Mouse (Mus musculus) heart, embryonic 16.5 days (tissue): ENCODE results near the gene Hpcal1. TPM values are rescaled to one million over a fixed set of nuclear protein-coding genes. Genes with fewer than 3 reads are reported as not detected.

ENCODE experiments used
- ATAC-seq: fragments of 200-750 bp; cut with Nextera tagmentation; replicated peaks from 2 replicates; pipeline ENCODE4 v1.8.0; 2017; ENCODE audit warnings: moderate number of reproducible peaks; ENCODE audit not compliant: insufficient read depth, low FRiP score; ENCODE audit errors: extremely low read depth
- H3K27ac ChIP-seq: fragments of 300-500 bp; sonication (generic); 2 replicates; pipeline ENCODE4 v1.5.1; 2014; ENCODE audit warnings: mild to moderate bottlenecking, low read length, control low read depth, moderate library complexity
- H3K27me3 ChIP-seq: fragments of 300-500 bp; sonication (generic); 2 replicates; pipeline ENCODE4 v1.6.1; 2014; ENCODE audit warnings: low read length, mixed read lengths; ENCODE audit not compliant: control insufficient read depth, insufficient read depth
- H3K36me3 ChIP-seq: fragments of 300-500 bp; sonication (generic); 2 replicates; pipeline ENCODE4 v1.6.1; 2014; ENCODE audit not compliant: control insufficient read depth, insufficient read depth
- H3K4me1 ChIP-seq: fragments of 300-500 bp; sonication (generic); 2 replicates; pipeline ENCODE4 v1.6.1; 2014; ENCODE audit warnings: low read length, mixed read lengths; ENCODE audit not compliant: control insufficient read depth, insufficient read depth
- H3K4me2 ChIP-seq: fragments of 300-500 bp; sonication (generic); 2 replicates; pipeline ENCODE4 v1.6.1; 2014; ENCODE audit warnings: low read depth, mild to moderate bottlenecking, control low read depth, low read length
- H3K4me3 ChIP-seq: fragments of 300-500 bp; sonication (generic); 2 replicates; pipeline ENCODE4 v1.5.1; 2014; ENCODE audit warnings: mild to moderate bottlenecking, control low read depth, low read length
- H3K9ac ChIP-seq: fragments of 300-500 bp; sonication (generic); 2 replicates; pipeline ENCODE4 v1.6.1; 2014; ENCODE audit warnings: low read length, control low read depth
- H3K9me3 ChIP-seq: fragments of 300-500 bp; sonication (generic); replicated peaks from 2 replicates; pipeline ENCODE4 v1.6.1; 2016; ENCODE audit warnings: low read length; ENCODE audit not compliant: control insufficient read depth
- WGBS: fragments of 180-500 bp; shearing (Covaris S2); extraction: QIAGEN DNeasy Blood & Tissue Kit; methylation state at CpG from one replicate; pipeline ENCODE4 v1.1.7; 2014; 5-methylcytosine and 5-hydroxymethylcytosine counted together
- polyA plus RNA-seq: library from polyadenylated mRNA; unstranded; fragments of >200 nt; fragmentation: Nextera tagmentation; extraction: Ambion mirVana; gene quantifications from 2 replicates; pipeline ENCODE4 v1.2.1, GENCODE M21; 2015

The Hpcal1 gene
- polyA plus RNA-seq, 1 experiment from 2014 or later, result 33.4 TPM

- H3K36me3 ChIP-seq, result no peaks in the 10 kb centered on the region
- no peak overlapping the region for H3K9ac ChIP-seq
- H3K4me3 ChIP-seq, result no peak overlapping the region
- WGBS, result 94% methylated on average over 3 of the region's 3 CpGs
- H3K27me3 ChIP-seq, result no peaks in the 10 kb centered on the region
- H3K9me3 ChIP-seq, result no peaks in the 10 kb centered on the region
- ATAC-seq, result no peak
- H3K4me2 ChIP-seq, result no peak overlapping the region
- H3K27ac ChIP-seq, result no peak overlapping the region
- peaks cover 10% of the 10 kb centered on the region for H3K4me1 ChIP-seq
These were observed 13.2 kb downstream of the Hpcal1 start for GRCm38 (mm10) chr12:17703866-17704265.

- Histone ChIP-seq H3K27ac (no peak overlapping the region), H3K9ac (no peak overlapping the region), H3K36me3 (no peaks in the 10 kb centered on the region), H3K4me3 (no peak overlapping the region), H3K4me2 (no peak overlapping the region), H3K27me3 (no peaks in the 10 kb centered on the region), H3K9me3 (no peaks in the 10 kb centered on the region), H3K4me1 (peaks cover 13% of the 10 kb centered on the region)
- no peak for ATAC-seq
These were observed 16.8 kb downstream of the Hpcal1 start for GRCm38 (mm10) chr12:17707472-17707871.

- peaks cover 14% of the 10 kb centered on the region for H3K4me1 ChIP-seq
These were observed 18.8 kb downstream of the Hpcal1 start for GRCm38 (mm10) chr12:17709451-17709850.

DNA sequence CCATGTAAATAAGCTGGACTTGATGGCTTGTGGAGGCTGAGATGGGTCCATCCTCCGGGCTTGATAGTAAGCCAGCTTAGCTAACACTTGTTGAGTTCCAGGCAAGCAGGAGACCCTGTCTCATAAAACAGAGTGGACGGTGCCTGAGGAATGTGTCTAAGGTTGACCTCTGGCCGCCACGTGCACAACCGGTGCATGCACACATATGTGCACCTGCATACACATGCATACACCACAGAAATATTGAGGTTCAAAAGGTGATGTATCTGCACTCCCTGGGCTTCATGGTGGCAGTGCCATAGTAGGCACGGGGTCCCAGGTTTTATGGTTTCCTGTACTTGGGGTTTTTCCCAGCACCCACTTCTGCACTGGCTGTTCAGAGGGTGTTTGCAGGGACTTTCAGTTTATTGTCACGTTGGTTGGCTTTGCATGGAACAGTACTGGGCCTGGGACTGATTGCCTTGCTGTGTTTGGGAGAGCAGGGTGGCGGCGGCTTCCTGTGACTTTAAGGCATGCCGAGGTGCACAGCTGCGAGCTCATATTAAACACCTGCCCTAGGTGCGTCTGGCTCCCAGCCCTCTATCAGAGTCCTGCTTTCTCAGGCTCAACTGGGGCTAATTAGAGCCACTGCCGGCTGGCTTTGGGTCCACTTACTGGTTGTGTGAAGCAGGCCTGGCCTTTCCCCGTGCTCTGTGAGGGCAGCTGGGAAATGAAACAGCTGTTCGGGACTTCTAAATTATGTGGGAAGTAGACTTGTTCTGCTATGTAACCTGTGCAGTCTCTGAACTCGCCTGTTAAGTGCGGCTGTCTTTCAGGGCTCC, 19.5 kb downstream of the Hpcal1 start:
- H3K4me3 ChIP-seq, result no peak overlapping the region
- no peaks in the 10 kb centered on the region for H3K9me3 ChIP-seq
- no peaks in the 10 kb centered on the region for H3K27me3 ChIP-seq
- WGBS, result 67% methylated on average over 17 of the region's 17 CpGs
- H3K36me3 ChIP-seq, result no peaks in the 10 kb centered on the region
- H3K4me2 ChIP-seq, result no peak overlapping the region
- no peak overlapping the region for H3K9ac ChIP-seq
- no peak overlapping the region for H3K27ac ChIP-seq
- ATAC-seq, result peak; percentile 33
- H3K4me1 ChIP-seq, result peaks cover 14% of the 10 kb centered on the region

More at GRCm38 (mm10) chr12:17709451-17709850, 18.8 kb downstream of the Hpcal1 start:
- H3K36me3 ChIP-seq, result no peaks in the 10 kb centered on the region
- H3K27ac ChIP-seq, result no peak overlapping the region
- H3K27me3 ChIP-seq, result no peaks in the 10 kb centered on the region
- no peaks in the 10 kb centered on the region for H3K9me3 ChIP-seq
- H3K4me2 ChIP-seq, result no peak overlapping the region
- H3K4me3 ChIP-seq, result no peak overlapping the region
- WGBS, result 46% methylated on average over 4 of the region's 4 CpGs
- no peak for ATAC-seq
- no peak overlapping the region for H3K9ac ChIP-seq

- Histone ChIP-seq H3K4me3 (no peak overlapping the region), H3K4me2 (no peak overlapping the region), H3K27ac (no peak overlapping the region), H3K9ac (no peak overlapping the region), H3K36me3 (no peaks in the 10 kb centered on the region), H3K27me3 (no peaks in the 10 kb centered on the region), H3K9me3 (no peaks in the 10 kb centered on the region), H3K4me1 (peaks cover 16% of the 10 kb centered on the region)
- ATAC-seq, result no peak
- 33% methylated on average over 3 of the region's 3 CpGs for WGBS
These were observed 20.1 kb downstream of the Hpcal1 start for GRCm38 (mm10) chr12:17710747-17711092.

DNA sequence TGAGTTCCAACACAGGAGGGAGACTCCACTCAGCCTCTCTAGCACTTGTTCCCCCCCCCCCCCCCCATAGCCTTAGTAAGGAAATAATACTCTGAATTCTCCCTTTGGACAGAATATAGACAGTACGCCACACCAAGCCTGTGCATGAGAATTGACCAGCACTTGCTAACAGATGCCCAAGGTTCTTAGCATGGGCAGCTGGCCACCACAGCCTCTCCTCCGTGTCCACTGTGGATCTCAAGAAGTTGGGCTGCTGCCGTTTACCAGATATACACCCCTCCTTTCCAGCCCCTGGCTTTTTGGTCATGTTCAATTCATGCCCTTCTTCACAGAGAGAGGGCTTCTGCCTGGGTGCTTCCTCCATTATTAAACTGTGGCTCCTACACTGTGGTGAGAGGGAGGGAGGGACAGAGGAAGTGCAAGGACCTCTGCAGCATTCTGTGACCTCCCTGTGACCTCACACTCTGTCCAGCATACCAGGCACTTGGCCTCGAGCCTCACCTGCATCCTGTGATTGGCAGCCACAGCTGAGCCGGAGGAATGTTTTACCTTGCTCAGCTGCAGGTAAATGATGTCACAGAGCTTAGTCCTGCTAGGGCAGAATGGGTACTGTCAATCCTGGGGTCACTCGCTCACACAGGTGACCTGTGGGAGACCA, 21.2 kb downstream of the Hpcal1 start:
- ATAC-seq, result no peak
- Histone ChIP-seq H3K4me2 (no peak overlapping the region), H3K9ac (no peak overlapping the region), H3K4me1 (peaks cover 16% of the 10 kb centered on the region), H3K27ac (no peak overlapping the region), H3K27me3 (no peaks in the 10 kb centered on the region), H3K36me3 (no peaks in the 10 kb centered on the region), H3K4me3 (no peak overlapping the region), H3K9me3 (no peaks in the 10 kb centered on the region)
- WGBS, result 56% methylated on average over 6 of the region's 6 CpGs

- H3K4me3 ChIP-seq, result no peak overlapping the region
- H3K36me3 ChIP-seq, result no peaks in the 10 kb centered on the region
- no peak for ATAC-seq
- H3K4me1 ChIP-seq, result peaks cover 16% of the 10 kb centered on the region
- H3K4me2 ChIP-seq, result no peak overlapping the region
- no peaks in the 10 kb centered on the region for H3K27me3 ChIP-seq
- no peaks in the 10 kb centered on the region for H3K9me3 ChIP-seq
- WGBS, result 24% methylated on average over 1 of the region's 1 CpGs
- H3K9ac ChIP-seq, result no peak overlapping the region
- H3K27ac ChIP-seq, result no peak overlapping the region
These were observed 21.9 kb downstream of the Hpcal1 start for GRCm38 (mm10) chr12:17712571-17712970.

DNA sequence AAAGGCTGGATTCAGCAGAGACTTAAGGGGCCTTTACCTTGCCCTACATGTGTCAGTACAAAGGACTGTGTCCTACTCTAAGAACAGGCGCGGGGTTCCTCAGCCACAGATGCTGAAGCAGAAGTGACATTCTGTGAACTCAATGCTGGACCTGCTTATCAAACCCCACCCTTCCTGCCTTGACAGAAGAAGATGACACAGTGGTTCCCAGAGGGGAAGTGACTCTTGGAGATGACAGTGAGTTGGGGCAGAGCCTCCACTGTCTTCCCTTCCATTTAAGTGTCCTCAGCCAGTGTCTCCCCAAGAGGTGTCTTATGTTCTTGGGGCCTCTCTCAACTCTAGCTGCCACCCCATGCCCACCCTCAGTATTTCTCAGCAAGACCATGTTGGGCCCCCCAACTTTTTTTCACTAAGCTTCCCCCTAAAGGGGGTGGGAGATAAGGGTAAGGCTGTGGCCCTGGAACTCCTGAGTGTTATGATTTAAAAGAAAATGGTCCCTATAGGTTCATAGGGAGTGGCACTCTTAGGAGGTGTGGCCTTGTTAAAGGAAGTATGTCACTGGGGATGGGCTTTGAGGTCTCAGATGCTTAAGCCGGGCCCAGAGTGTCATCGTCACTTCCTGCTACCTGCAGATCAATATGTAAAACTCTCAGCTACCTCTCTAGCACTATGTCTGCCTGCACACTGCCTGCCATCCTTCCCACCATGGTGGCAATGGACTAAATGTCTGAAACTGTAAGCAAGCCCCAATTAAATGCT, 25.2 kb downstream of the Hpcal1 start:
- H3K27ac ChIP-seq, result no peak overlapping the region
- no peak overlapping the region for H3K9ac ChIP-seq
- peaks cover 17% of the 10 kb centered on the region for H3K4me1 ChIP-seq
- no peaks in the 10 kb centered on the region for H3K9me3 ChIP-seq
- ATAC-seq, result no peak
- H3K27me3 ChIP-seq, result no peaks in the 10 kb centered on the region
- H3K4me3 ChIP-seq, result no peak overlapping the region
- WGBS, result 83% methylated on average over 4 of the region's 4 CpGs
- H3K4me2 ChIP-seq, result no peak overlapping the region
- 0 out of 2 replicates have a peak, but pooled peaks cover 2% of the 10 kb centered on the region for H3K36me3 ChIP-seq

DNA sequence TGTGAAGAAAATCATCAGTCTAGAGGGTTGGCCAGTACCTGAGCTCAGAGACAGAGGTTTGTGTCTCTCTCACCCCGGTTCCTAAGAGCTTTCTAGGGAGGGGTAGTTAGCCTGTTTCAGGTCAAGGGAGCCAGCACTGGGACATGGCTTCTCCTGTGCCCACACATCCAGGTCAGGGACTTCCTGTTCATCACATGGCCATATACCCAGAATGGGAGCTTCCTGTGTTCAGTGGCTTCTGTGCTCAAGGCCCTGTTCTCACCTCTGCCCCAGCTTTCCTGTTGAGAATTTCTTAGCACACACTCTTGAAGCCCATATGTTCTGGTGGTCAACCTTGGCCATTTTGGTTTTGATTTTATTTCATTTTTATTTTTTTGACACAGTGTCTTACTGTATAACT, 26.6 kb downstream of the Hpcal1 start:
- Histone ChIP-seq H3K4me3 (no peak overlapping the region), H3K36me3 (0 out of 2 replicates have a peak, but pooled peaks cover 2% of the 10 kb centered on the region), H3K27me3 (no peaks in the 10 kb centered on the region), H3K4me2 (no peak overlapping the region), H3K4me1 (peaks cover 13% of the 10 kb centered on the region), H3K9me3 (no peaks in the 10 kb centered on the region), H3K27ac (no peak overlapping the region), H3K9ac (no peak overlapping the region)
- WGBS, result 85% methylated on average over 1 of the region's 1 CpGs
- no peak for ATAC-seq
